Mouse (Mus musculus): ENCODE data around the gene Spa17. TPM values are rescaled to one million over a fixed set of nuclear protein-coding genes. Genes with fewer than 3 reads are reported as not detected.

Spa17 gene
- total RNA-seq, 2 experiments from 2014 or later, result 3.4 to 3.9 TPM

DNA sequence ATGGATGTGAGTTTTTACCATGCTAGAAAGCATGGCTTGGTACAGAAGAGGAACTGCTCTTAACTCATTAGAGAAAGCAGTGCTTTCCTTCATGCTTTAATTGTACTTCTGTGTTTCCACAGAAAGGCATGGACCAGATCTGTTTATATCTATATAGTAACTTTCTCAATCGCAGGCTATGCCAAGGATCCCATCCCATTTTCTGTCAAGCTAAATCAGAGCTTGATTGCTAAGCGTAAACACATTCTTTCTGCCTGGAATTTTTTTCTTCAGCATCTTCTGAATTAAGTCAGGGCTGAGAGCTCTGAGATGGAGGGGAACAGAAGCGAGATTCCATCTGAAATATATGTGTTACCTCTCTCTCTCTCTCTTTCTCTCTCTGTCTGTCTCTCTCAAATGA, 10.5 kb upstream of the Spa17 start:
- no peak for DNase-seq
- intact Hi-C loops (cut with DNase I), result no loop called here

DNA sequence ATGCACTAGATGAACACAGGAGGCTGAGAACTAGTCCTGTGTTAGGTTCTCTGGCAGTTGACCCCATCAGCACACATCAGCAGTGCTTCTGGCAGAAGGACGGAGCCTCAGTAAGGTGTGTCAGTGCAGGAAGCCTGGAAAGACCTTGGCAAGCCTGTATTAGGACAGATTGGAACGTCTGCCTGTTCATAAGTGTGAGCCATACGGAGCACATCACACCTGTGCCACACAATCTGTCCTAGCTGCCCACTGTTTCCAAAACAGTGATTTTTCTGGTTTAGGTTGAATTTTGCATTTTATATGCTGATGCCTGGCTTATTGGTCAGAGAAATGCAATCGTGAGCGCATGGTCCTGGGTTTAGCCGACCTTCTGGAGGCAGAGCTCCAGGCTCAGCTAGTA, 7.8 kb upstream of the Spa17 start:
- intact Hi-C loops (cut with DNase I), result no loop called here
- no peak for DNase-seq

DNA sequence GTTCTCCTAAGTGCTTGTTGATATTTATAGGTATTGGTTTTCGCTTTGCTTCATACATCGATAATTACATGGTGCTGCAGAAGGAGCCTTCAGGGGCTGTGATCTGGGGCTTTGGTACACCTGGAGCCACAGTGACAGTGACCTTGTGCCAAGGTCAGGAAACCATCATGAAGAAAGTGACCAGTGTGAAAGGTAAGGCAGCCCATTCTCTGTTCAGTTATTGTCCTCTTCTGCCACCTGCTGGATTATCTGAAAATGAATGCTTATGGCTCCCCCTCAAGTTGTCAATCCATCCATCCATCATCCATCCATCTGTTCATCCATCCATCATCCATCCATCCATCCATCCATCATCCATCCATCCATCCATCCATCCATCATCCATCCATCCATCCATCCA, 3.2 kb upstream of the Spa17 start:
- intact Hi-C loops (cut with DNase I), result loop anchor here (1.0 kb wide), 2 partner anchors 154 to 186 kb away; no protein-coding TSS in a partner anchor
- DNase-seq, result peak; percentile 50 to 69

DNA sequence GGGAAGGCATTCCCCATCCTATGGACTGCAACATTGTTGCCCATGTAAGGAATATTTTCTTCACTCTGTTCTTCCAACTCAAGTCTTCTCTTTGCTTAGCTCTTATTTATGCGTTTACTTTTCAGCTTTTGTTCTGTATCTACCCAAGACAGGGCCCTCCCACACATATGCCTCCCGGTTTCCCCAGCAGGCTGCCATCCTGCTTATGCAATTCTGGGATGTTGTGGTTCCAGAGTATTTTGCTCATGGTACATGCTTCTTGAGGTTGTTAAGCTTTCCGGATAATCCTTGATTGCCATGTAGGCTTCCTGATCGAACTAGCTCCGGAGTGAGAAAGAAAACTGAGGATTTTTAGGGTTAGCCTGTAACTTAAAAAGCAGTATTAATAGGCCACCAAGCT, 1.7 kb upstream of the Spa17 start:
- no peak for DNase-seq

DNA sequence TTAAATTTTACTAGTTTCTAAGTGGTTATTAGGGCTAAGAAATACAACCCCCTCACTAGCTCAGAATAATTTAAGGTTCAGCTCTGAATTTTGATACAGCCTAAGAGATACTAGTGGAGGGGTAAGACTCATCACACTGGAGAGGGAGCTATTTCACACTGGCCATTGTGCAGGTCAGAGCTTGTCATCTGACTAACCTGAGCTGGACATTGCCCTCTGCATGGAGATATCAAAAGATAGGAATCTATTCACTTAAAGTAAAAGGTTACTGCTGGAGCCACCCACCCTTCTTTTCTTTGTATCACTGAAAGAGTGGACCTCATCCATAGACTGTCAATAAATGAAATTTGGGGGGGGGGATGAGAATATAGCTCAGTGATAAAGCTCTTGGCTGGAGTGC, 794 bp upstream of the Spa17 start:
- intact Hi-C loops (cut with DNase I), result loop anchor here (5.0 kb wide), 2 partner anchors 47 to 62 kb away; partner anchors contain the start of gene Nrgn
- DNase-seq, result no peak

More for the DNA sequence above, 1.7 kb upstream of the Spa17 start:
- intact Hi-C loops (cut with DNase I), result no loop called here

DNA sequence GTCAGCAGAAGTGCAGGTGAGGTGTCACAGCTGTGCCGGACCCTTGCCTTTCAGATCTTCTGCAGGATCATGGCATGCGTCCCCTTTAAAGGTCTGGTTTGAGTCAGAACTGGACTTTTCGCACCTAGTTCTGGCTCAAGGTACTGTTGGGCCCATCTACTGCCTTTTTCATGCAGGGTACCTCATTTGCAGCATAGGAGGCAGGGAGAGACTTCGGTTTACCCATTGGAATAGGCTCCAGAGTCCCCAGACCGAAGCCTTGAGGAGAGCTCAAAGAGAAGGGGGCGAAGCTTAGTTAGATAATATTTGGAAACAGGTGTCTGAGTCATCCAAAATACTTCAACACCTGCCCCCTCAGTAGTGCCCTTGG, 374 bp upstream of the Spa17 start:
- intact Hi-C loops (cut with DNase I), result loop anchor here (2.0 to 5.0 kb wide), 3 partner anchors 47 to 87 kb away; partner anchors contain the start of gene Nrgn

DNA sequence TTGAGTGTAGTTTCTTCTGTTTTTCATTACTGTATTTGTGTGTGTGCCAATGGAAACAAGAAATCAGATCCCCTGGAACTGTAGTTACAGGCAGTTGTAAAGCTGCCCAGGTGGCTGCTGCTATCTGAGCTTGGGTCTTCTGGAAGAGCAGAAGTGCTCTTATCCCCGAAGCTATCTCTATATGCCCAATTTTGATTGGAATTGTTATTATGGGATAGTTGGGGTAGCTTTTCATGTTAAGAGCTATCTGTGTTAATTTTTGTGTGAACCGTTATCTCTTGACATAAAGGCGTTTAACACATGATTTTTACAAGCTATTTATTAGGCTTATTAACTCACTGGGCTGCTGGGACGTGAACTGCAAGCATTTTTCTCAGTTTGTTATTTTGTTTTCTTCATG, 4.0 kb downstream of the Spa17 start:
- DNase-seq, result no peak
- intact Hi-C loops (cut with DNase I), result no loop called here

More for the DNA sequence above, 374 bp upstream of the Spa17 start:
- no peak for DNase-seq

DNA sequence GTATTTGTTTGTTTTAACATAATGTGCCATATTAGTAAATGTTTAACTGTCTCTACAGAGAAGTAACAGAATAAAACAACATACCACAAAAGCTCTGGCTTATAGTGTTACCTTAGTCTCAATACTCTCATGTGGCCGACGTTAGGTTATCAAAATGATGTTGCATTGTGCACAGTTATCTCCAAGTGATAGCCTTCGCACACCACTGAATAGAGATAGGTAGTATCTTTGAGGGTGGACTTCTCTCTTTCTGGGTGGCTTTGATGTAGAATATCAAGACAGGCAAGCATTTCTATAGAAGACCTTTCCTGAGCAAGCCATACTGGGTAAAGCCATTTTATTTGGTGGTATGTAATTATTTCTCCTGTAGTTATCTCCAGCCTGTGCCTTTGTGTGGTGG, 8.4 kb downstream of the Spa17 start:
- intact Hi-C loops (cut with DNase I), result no loop called here
- DNase-seq, result no peak

DNA sequence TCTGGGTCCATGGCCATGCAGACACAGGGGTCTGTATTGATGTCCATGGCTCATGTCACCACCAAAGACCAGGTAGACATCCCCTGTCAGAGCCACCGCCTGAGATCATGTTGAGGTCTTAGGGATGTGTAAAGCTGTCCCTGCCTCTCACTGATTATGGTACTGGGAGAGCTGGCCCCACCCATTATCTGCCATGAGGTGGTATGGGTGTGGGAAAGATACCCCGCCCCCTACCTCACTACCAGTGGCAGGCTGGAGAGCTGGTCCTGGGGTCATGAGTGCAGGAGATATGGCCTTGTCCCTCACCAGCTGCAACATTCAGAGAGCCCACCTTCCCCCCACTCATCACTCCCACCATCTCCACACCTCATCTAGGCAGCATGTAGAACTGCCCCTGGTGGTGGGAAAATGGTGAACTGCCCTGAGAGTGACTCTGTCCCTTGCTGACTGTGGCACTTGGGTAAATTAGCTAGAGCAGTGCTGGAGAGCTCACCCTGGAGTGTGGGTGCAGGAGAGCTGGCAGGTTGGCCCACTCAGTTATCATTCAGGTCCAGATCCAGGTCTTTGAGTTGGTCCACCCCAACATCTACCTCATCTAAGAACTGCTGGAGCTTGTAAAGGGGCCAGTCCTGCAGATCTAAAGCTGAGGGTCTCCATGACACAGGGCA, 12.8 kb downstream of the Spa17 start:
- intact Hi-C loops (cut with DNase I), result no loop called here
- no peak for DNase-seq

DNA sequence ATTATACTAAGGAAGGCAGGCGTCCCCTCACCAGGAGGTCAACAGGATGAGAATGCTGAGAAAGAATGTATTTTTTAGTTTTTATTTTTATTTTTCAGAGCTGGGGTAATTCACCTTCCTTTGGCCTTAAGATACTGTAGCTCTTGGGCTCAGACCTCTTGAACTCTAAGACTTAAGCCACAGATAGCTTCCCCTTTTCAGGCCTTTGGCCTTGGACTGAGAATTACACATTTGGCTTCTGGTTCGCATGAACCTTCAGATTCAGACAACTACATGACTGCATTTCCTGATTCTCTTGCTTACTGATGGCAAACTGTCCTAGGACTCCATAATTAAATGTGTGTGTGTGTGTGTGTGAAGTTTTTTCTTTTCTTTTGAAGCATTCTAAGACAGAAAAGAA, 14.9 kb downstream of the Spa17 start:
- DNase-seq, result no peak
- intact Hi-C loops (cut with DNase I), result no loop called here

DNA sequence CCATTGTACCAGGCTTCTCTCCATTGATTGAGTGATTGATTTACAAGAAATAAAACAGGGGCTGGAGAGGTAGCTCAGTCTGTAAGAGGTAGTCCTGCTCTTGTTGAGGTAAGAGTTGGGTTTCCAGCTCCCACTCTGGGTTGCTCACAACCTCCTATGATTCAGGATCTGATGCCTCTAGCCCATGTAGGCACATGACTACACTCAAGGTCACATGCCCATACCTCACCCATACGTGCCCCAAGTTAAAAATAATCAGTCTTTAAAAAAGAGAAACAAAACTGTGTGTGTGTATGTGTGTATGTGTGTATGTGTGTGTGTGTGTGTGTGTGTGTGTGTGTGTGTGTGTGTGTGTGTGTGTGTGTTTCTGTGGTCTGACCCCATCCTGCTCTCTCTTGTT, 18.0 kb downstream of the Spa17 start:
- DNase-seq, result no peak
- intact Hi-C loops (cut with DNase I), result no loop called here

DNA sequence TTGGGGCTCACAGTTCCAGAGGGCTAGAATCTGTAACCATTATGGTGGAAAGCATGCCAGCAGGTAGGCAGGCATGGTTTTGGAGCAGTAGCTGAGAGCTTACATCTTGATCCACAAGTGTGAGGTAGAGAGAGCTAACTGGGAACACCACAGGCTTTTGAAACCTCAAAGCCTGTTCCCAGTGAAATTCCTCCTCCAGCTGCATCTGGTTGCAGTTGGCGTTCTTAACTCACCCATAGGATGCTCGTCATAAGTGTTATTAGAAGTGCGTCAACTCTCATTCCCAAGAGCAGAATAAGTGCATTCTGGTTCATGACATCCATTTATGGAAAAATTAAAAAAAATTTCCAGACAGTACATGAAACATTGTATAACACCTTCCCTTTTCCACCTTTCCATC, 19.8 kb downstream of the Spa17 start:
- DNase-seq, result no peak
- intact Hi-C loops (cut with DNase I), result no loop called here

DNA sequence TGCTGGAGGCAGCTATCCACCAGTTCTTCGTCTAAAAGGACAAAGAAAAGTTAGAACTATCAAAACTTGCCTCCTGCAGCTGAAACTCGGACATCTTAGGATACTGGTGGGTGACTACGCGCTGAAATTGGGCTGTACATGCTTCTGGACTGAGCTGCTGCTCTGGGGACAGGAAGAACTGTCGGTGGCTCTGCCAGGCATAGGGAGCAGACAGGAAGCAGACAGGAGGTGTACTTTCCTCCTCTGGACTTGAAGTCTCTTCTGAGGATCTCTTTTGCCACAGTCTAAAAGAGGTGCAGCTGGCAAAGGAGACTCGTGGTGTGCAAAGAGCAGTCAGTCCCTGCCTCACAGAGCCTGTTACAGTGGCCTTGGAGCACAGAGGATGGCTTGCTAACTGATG, 20.9 kb downstream of the Spa17 start:
- DNase-seq, result no peak
- intact Hi-C loops (cut with DNase I), result no loop called here

DNA sequence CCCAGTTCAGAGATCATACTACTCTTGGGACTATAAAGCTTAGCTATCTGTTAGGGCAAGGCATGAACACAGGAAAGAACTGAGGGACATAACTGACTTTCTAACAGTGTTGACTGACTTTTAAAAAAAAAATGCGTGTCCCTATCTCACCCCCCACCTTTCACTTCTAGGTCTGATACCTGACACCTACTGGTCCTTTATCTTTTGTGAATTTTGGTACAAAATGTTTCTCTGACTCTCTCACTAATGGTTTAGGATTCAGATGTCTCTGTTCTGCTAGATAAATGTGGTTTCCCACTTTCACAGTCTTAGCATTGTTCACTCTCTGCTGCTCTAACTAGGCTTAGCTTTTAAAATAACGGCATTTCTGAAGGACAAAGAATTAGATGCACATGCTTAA, 21.5 kb downstream of the Spa17 start:
- no peak for DNase-seq
- intact Hi-C loops (cut with DNase I), result no loop called here

DNA sequence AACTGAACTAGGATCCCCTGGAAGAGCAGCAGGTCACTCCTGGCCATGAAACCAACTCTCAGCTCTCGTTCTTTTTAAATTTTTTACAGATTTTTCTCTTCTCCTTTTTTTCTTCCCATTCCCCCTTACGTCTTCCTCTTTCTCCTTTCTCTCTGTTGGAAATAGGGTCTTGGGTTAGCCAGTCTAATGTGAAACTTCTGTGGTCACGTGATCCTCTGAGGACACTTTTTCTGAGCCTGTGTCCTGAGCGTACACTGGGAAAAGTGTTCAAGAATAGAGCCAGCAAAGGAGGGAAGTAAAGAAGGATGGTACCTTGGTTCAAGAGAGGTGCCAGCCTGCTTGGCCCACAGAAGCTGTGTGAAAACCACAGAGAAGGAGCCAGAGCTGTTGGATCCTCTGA, 23.1 kb downstream of the Spa17 start:
- intact Hi-C loops (cut with DNase I), result no loop called here
- DNase-seq, result no peak

DNA sequence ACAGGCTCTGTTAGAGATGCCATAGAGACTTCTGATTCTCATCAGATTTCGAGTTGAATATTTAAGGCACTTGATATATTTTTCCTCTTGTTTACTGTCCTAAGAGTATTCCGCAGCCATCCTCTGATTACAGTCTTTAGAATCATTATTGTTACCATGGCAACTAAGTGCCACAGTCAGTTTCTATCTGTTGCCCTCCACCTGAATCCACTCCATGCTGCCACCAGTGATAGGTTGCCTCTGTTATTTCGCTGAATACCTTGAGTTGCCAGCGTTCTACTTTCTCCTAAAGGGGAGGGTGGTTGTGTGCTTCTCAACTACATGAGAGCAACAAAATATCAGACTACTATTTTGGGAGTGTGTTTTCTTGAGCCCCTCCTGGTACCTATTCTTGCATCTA, 26.8 kb downstream of the Spa17 start:
- intact Hi-C loops (cut with DNase I), result no loop called here

DNA sequence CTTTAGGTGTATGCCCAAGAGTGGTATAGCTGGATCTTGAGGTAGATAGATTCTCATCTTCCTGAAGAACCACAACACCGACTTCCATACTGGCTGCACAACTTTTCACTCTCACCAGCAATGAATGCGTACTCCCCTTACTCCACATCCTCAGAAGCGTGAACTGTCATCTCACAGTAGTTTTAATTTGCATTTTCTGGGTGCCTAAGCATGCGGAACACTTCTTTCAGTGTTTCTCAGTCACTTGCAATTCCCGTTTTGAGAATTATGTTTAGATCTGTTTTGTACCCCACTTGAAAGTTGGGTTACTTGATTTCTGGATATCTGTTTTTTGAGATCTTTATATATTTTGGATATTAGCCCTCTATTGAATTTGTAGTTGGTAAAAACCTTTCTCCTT, 29.9 kb downstream of the Spa17 start:
- intact Hi-C loops (cut with DNase I), result no loop called here
- DNase-seq, result no peak

More for the DNA sequence above, 26.8 kb downstream of the Spa17 start:
- DNase-seq, result no peak

DNA sequence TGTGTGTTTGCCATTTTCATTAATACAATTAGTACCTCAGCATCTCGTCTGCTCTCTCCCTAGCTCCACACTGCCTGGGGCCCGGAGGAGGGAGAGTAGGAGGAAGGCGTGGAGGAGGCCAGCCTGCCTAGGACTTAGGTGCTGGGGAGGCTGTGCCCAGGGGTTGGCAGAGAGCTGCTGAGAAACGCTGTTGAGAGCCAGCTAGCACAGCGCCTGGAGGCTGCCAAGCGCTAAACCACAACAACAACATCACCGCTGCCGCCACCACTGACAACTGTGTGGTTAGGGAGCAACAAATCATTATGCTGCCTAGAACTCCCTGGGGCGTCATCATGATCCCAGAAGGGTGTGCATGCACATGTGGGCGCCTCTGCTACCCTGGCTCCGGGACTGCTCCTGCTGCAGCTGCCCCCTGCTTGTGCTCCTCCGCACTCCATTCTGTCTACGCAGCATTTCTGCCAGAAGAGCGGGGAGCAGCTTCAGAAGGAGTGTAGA, 37.0 kb downstream of the Spa17 start:
- intact Hi-C loops (cut with DNase I), result no loop called here
- no peak for DNase-seq

DNA sequence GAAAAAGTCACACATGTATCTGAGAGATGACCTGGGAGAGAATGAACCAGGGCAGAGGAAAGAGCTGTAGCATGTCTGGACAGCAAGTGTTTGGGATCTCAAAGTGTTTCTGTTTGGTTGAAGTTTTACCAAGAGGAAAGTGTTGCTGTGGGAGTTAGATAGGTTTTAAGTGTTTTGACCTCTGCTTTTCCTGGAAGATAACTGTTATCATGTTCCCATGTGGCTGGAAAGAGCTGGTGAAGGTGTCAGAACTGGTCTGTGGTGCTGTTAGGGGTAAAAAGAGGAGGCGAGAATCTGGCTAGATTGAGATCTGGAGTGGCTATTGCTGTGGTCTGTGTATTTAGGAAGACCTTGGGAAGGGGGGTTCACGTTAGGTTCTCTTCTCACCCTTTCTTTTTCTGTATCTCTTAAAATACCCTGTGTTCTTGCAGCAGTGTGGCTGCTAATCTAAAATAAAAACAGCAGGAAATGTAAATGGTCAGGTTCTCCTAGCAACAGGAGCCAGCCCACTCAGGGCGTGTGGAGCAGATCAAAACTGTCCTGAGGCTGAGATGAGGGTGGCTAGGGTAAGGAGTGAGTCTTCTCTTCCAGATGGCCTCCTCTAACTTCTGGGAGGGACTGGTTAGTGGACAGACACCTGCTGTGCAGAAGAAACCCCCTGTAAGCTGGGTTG, 41.2 kb downstream of the Spa17 start:
- DNase-seq, result no peak
- intact Hi-C loops (cut with DNase I), result no loop called here

DNA sequence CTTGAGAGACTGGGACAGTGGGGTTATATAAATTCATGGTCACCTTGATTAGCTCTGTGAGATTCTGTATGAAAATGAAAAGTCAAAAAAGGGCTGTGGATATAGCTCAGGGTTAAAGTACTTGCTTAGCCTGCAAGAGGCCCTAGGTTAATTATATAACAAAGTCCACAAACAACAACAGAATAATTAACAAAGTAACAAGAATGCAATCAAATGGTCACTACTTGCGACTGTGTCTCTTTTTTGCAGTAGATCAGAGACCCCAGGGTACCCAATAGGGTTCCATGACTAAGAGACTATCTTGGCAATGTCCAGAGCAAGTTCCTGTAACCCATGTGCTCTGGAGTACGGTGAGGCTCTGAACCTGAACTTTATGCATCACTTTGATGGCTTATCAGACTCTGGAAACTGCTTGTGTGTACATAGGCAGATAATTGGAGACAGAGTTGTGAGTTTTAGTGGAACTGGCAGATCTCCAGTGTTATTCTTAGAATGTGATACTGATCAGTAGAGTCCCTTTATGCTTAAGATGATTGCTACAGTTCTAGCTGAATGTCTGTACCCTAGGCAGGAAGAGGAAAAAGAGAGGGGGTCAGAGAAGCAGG, 44.2 kb downstream of the Spa17 start:
- DNase-seq, result no peak
- intact Hi-C loops (cut with DNase I), result loop anchor here (5.0 kb wide), 1 partner anchor 43 kb away; the partner anchor contains the start of gene Spa17

DNA sequence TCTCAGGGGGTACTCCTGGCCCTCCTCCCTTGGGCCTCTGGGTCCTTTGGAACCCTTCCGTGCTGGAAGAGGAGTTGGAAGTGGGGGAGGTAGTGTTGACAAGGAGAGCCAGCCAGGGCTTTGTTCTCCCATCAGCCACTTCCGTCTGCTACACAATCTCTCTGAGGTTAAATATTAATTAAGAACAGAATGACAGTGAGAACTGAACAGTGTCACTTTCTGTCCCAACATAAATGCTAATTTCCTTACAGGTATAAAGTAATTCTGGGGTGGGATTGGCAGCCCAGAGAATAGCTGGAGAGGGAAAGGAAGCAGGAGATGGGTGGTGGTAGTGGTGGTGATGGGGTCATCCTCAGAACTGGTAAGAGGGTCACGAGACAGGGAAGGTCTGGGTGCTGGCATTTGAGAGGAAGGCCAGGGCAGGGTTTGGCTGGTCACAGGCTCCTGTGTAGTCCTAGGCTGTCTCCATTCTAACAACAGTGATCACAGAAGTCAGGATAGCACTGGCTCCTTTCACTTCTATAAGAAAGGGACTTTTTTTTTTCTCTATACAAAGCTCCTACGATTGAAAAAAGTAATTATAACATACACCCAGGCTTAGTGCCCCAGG, 44.8 kb downstream of the Spa17 start:
- peak in 1 of 2 experiments; percentile 25 for DNase-seq
- intact Hi-C loops (cut with DNase I), result loop anchor here (5.0 kb wide), 1 partner anchor 44 kb away; the partner anchor contains the start of gene Spa17

Data from heart, postnatal 10 days (tissue).